Mouse (Mus musculus): ENCODE data around the gene Zfp773. TPM values are rescaled to one million over a fixed set of nuclear protein-coding genes. Genes with fewer than 3 reads are reported as not detected.

Zfp773 gene
- polyA plus RNA-seq, 1 experiment, result 0.37 TPM

- Histone ChIP-seq H3K4me3 (replicated peaks; ENCODE audit: extremely low read depth, low read depth, low read length) (no peak overlapping the region), H3K4me1 (ENCODE audit: control insufficient read depth, insufficient read depth, low read length) (no peaks in the 10 kb centered on the region)
- DNase-seq, result no peak
- TF ChIP-seq CTCF (IDR thresholded peaks at IDR 0.05; ENCODE audit: insufficient read depth, low read length) (no peak), POLR2A (IDR thresholded peaks at IDR 0.05; ENCODE audit: borderline replicate concordance, extremely low read depth, low read depth, low read length) (no peak)
- WGBS, result 52% methylated on average over 2 of the region's 2 CpGs
Observed at GRCm38 (mm10) chr7:7118441-7118840, 18.1 kb downstream of the Zfp773 start.

- WGBS, result 92% methylated on average over 7 of the region's 7 CpGs
Observed at GRCm38 (mm10) chr7:7108501-7108900, 28.1 kb downstream of the Zfp773 start.

More at GRCm38 (mm10) chr7:7108501-7108900, 28.1 kb downstream of the Zfp773 start:
- no peak overlapping the region for H3K4me3 ChIP-seq (replicated peaks; ENCODE audit: extremely low read depth, low read depth, low read length)
- H3K4me1 ChIP-seq (ENCODE audit: control insufficient read depth, insufficient read depth, low read length), result no peaks in the 10 kb centered on the region
- no peak for DNase-seq
- no peak for TF ChIP-seq CTCF (IDR thresholded peaks at IDR 0.05; ENCODE audit: insufficient read depth, low read length)
- TF ChIP-seq POLR2A (IDR thresholded peaks at IDR 0.05; ENCODE audit: borderline replicate concordance, extremely low read depth, low read depth, low read length), result no peak

Other genes with a start within 250 kb of the Zfp773 start
- gene Aurkc, start 141.5 kb downstream of the Zfp773 start, polyA plus RNA-seq (2012; rRNA removed), result 0.21 TPM in 1 of 2 replicates, not detected in the other
- gene Zfp954, start 15.3 kb downstream of the Zfp773 start, polyA plus RNA-seq (2012; rRNA removed), result 5.3 and 7.4 TPM in 2 replicates
- 0.66 and 1.1 TPM in 2 replicates for gene Zfp418, start 34.6 kb upstream of the Zfp773 start, polyA plus RNA-seq (2012; rRNA removed)
- 1.1 and 2.1 TPM in 2 replicates for gene Zfp772, start 73.2 kb upstream of the Zfp773 start, polyA plus RNA-seq (2012; rRNA removed)
- gene Vmn2r29, start 110.6 kb upstream of the Zfp773 start, polyA plus RNA-seq (2012; rRNA removed), result 0.17 and 0.56 TPM in 2 replicates
- 0.40 and 1.6 TPM in 2 replicates for gene Gm45844, start 141.5 kb upstream of the Zfp773 start, polyA plus RNA-seq (2012; rRNA removed)
- gene Clcn4, start 164.1 kb upstream of the Zfp773 start, polyA plus RNA-seq (2012; rRNA removed), result 26.3 and 35.3 TPM in 2 replicates
- gene Vmn2r30, start 200.9 kb upstream of the Zfp773 start, polyA plus RNA-seq (2012; rRNA removed), result not detected in 2 replicates
- not detected in 2 replicates for gene Gm45783, start 237.8 kb upstream of the Zfp773 start, polyA plus RNA-seq (2012; rRNA removed)